Mouse (Mus musculus) liver, embryonic 15.5 days (tissue): Measurements from ENCODE around the gene Gm20695. TPM values are rescaled to one million over a fixed set of nuclear protein-coding genes. Genes with fewer than 3 reads are reported as not detected.
A peak's percentile ranks its signal among the peaks of the same experiment; 100 is the strongest.

Experiments
- ATAC-seq: fragments of 200-750 bp; cut with Nextera tagmentation; 2 replicates; pipeline ENCODE4 v1.8.0; 2017; ENCODE audit warnings: moderate number of reproducible peaks, mild to moderate bottlenecking, moderate library complexity; ENCODE audit not compliant: insufficient read depth
- H3K27ac ChIP-seq: fragments of 300-500 bp; sonication (generic); replicated peaks from 2 replicates; pipeline ENCODE4 v1.5.1; 2015; ENCODE audit warnings: mild to moderate bottlenecking, inconsistent platforms
- H3K27me3 ChIP-seq: fragments of 300-500 bp; sonication (generic); 2 replicates; pipeline ENCODE4 v1.6.1; 2015; ENCODE audit warnings: mild to moderate bottlenecking, inconsistent platforms
- H3K36me3 ChIP-seq: fragments of 300-500 bp; sonication (generic); replicated peaks from 2 replicates; pipeline ENCODE4 v1.6.1; 2015; ENCODE audit warnings: moderate library complexity, mild to moderate bottlenecking, inconsistent platforms
- H3K4me1 ChIP-seq: fragments of 300-500 bp; sonication (generic); replicated peaks from 2 replicates; pipeline ENCODE4 v1.6.1; 2015; ENCODE audit warnings: inconsistent platforms
- H3K4me2 ChIP-seq: fragments of 300-500 bp; sonication (generic); 2 replicates; pipeline ENCODE4 v1.6.1; 2015; ENCODE audit warnings: moderate library complexity, mild to moderate bottlenecking, inconsistent platforms
- H3K4me3 ChIP-seq: fragments of 300-500 bp; sonication (generic); replicated peaks from 2 replicates; pipeline ENCODE4 v1.5.1; 2015; ENCODE audit warnings: mild to moderate bottlenecking, inconsistent platforms
- H3K9ac ChIP-seq: fragments of 300-500 bp; sonication (generic); 2 replicates; pipeline ENCODE4 v1.6.1; 2015; ENCODE audit warnings: moderate library complexity, mild to moderate bottlenecking, inconsistent platforms
- H3K9me3 ChIP-seq: fragments of 300-500 bp; sonication (generic); replicated peaks from 2 replicates; pipeline ENCODE4 v1.6.1; 2016; ENCODE audit warnings: inconsistent platforms
- WGBS: fragments of 180-500 bp; shearing (Covaris S2); methylation state at CpG from one replicate; pipeline ENCODE4 v1.1.7; 2015; ENCODE audit warnings: mixed read lengths; ENCODE audit not compliant: insufficient replicate concordance; 5-methylcytosine and 5-hydroxymethylcytosine counted together
- polyA plus RNA-seq: library from polyadenylated mRNA; unstranded; fragments of >200 nt; fragmentation: Nextera tagmentation; extraction: Ambion mirVana; gene quantifications from 2 replicates; pipeline ENCODE4 v1.2.1, GENCODE M21; 2015

Gm20695 gene
- polyA plus RNA-seq, 1 experiment from 2014 or later: 0.46 TPM

DNA sequence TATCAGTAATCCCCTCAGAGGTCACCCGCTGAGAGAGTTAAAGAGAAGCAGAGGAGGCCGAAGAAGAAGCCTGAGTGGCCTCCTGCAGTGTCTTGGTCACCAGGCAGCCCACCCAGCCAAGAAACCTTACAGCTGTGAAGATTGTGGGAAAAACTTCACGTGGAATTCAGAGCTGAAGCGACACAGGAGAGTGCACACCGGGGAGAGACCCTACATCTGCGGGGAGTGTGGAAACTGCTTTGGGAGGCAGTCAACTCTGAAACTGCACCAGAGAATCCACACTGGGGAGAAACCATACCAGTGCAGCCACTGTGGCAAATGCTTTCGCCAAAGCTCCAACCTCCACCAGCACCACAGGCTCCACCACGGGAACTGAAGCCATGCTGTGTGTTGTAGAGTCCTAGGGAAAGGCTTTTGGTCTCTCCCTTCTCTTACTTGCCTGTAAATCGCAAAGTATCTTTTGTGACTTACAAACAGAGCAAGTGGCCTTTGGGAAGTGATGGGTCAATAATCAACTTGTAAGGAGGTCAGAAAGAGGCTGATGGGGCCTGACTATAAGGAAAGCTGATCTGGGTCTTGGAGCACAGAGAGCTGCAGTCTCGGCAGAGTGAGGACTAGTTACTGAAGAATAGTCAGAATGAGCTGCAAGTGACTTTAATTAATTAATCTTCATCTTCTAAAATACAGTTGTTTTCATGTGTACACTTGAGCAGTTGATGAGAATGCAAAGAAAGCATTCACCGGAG is 29.8 kb upstream of the Gm20695 start:
- 66% methylated on average over 11 of the region's 11 CpGs for WGBS

DNA sequence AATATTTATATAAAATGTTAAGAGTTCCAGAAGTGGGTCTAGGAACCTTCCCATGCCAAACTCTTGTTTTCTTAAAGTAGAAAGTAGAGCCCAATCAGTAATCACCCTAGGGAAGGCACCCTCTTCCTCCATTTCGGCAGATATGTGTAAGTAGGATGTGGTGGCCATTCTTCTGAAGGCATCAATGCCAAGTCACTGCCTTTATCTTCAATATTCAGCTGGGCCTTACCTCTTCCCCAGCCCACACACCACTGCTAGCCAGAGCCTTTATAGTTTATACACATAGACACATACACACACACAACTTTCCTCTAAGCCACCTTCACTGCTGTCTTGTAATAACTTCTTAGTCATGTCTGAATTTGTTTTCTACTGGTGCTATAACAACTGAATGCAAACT is 28.7 kb upstream of the Gm20695 start:
- Histone ChIP-seq H3K4me1 (peaks cover 7% of the 10 kb centered on the region), H3K4me2 (no peak overlapping the region), H3K27ac (no peak overlapping the region), H3K27me3 (no peaks in the 10 kb centered on the region), H3K9me3 (no peaks in the 10 kb centered on the region), H3K4me3 (no peak overlapping the region), H3K36me3 (no peaks in the 10 kb centered on the region), H3K9ac (no peak overlapping the region)
- no peak for ATAC-seq
- WGBS: 25% methylated on average over 1 of the region's 1 CpGs

More for the DNA sequence above, 29.8 kb upstream of the Gm20695 start:
- no peak overlapping the region for H3K9ac ChIP-seq
- no peak for ATAC-seq
- no peak overlapping the region for H3K27ac ChIP-seq
- H3K27me3 ChIP-seq: no peaks in the 10 kb centered on the region
- H3K4me3 ChIP-seq: no peak overlapping the region
- H3K9me3 ChIP-seq: no peaks in the 10 kb centered on the region
- H3K36me3 ChIP-seq: no peaks in the 10 kb centered on the region
- peaks cover 7% of the 10 kb centered on the region for H3K4me1 ChIP-seq
- no peak overlapping the region for H3K4me2 ChIP-seq

DNA sequence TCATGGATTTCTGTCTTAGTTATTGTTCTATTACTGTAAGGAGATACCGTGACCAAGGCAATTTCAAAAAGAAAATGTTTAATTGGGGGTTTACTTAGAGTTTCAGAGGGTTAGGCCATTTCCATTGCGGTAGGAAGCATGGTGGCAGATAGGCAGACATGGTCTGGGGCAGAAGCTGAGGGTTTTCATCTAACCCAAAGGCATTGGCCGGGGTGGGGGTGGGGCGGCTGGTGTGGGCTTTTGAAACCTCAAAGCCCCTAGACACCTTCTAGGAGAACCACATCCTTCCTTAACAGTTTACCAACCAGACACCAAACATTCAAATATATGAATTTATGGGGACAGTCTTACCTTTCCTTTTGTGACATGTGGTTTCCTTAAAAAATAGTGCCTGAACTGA is 25.2 kb upstream of the Gm20695 start:
- H3K36me3 ChIP-seq: 0 out of 2 replicates have a peak, but pooled peaks cover 16% of the 10 kb centered on the region
- H3K4me3 ChIP-seq: no peak overlapping the region
- WGBS: 32% methylated on average over 4 of the region's 4 CpGs
- no peaks in the 10 kb centered on the region for H3K4me1 ChIP-seq
- no peak for ATAC-seq
- no peaks in the 10 kb centered on the region for H3K9me3 ChIP-seq
- H3K27me3 ChIP-seq: no peaks in the 10 kb centered on the region
- no peak overlapping the region for H3K4me2 ChIP-seq
- no peak overlapping the region for H3K27ac ChIP-seq
- H3K9ac ChIP-seq: no peak overlapping the region

DNA sequence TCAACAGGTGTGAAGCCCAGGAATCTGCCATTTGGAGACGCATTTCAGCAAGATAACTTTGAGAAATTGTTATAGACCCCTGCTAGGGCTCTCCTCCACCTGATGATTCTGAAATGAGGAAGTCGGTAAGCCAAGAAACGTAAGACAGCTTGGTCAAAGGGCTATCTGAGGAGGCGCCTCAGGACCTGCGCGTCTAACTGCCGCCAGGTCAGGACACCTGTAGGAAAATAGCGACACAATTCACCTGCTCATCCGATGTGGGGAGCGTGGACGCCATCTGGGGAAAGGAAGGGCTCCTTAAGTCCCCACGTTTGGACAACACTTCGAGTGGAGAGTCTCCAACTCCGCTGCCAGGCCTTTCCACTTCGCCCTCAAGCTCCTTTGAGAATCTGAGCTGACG is 12.6 kb upstream of the Gm20695 start:
- peak overlapping the region; percentile 89 for H3K4me2 ChIP-seq
- H3K27me3 ChIP-seq: no peaks in the 10 kb centered on the region
- 0 out of 2 replicates have a peak, but pooled peaks have one; percentile 10 for ATAC-seq
- WGBS: 1% methylated on average over 16 of the region's 16 CpGs
- peaks cover 23% of the 10 kb centered on the region for H3K36me3 ChIP-seq
- H3K4me3 ChIP-seq: peak overlapping the region; percentile 64
- H3K27ac ChIP-seq: peak overlapping the region; percentile 26; the same call in 1 of the 2 replicates
- peak overlapping the region; percentile 54 for H3K9ac ChIP-seq
- peaks cover 27% of the 10 kb centered on the region for H3K4me1 ChIP-seq
- no peaks in the 10 kb centered on the region for H3K9me3 ChIP-seq

DNA sequence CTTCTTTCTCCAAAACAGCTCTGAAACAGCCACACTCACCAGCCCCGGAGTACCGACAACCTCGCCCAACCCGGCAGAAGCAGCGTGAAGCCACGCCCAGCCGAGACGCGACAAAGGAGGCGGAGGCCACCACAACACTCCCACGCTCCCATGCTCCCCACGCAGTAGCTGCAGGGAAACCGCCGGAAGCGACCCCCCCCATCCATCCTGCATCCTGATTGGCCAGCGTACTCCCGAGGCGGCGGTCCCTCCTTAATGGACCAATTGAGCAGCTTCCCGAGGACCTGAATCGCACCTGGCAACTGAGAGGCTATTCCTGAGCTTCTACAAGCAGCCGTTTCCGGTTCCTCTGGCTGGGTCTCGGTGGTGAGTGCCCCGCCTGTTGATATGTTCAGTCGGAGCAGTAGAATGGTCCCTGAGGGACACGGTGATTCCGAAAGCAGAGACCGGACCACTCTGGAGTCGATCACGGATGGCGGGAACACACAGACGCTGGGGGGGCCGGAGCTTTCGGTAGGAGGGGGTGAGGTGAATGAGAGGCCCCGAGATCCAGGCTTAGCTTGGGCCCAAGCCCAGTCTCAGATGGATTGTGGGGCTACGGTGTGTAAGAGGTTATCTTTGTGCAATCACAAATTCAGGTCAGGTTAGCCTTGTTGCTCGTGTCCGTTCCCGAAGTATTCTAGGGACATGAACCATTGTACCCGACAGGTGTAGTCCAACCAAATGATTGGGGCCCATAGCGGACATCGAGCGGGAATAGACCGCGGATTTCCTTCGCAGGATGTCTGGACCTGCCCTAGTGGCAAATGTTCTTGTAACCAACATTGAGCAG is 12.0 kb upstream of the Gm20695 start, which contains the start of gene Naa60:
Gene Naa60 (plus strand): TSS at position 160 of the 832 bp plus-strand sequence.
- Histone ChIP-seq H3K4me3 (peak within 1 kb of the TSS; percentile 64), H3K4me1 (peaks cover 27% of the 10 kb centered on the region), H3K27me3 (no peaks in the 10 kb centered on the region), H3K9ac (peak within 1 kb of the TSS; percentile 54), H3K4me2 (peak within 1 kb of the TSS; percentile 89), H3K36me3 (peaks cover 25% of the 10 kb centered on the region), H3K9me3 (no peaks in the 10 kb centered on the region), H3K27ac (peak within 1 kb of the TSS; percentile 26)
- WGBS: 6% methylated on average over 47 of the region's 47 CpGs
- peak; percentile 89 for ATAC-seq

DNA sequence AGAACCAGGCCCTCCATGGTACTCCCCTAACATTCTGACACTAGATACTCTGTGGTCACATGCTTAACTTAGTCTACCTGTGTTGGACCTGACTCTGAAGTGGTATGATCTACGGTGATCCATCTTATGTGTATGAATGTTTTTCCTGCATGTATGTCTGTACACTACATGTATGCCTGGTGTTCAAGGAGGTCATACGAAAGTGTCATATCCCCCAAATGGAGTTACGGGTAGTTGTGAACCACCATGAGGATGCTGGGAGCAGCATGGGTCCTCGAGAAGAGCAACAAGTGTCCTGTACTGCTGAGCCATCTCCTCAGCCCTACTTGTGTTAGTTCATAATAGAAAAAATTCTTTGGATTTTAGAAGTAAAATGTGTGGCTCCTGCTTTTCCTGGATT is 8.1 kb upstream of the Gm20695 start:
- 82% methylated on average over 4 of the region's 4 CpGs for WGBS
- H3K4me3 ChIP-seq: no peak overlapping the region
- no peak overlapping the region for H3K4me2 ChIP-seq
- peaks cover 20% of the 10 kb centered on the region for H3K4me1 ChIP-seq
- H3K27ac ChIP-seq: no peak overlapping the region
- no peak for ATAC-seq
- H3K9me3 ChIP-seq: no peaks in the 10 kb centered on the region
- no peaks in the 10 kb centered on the region for H3K27me3 ChIP-seq
- peaks cover 14% of the 10 kb centered on the region; the same call in 1 of the 2 replicates for H3K36me3 ChIP-seq
- no peak overlapping the region for H3K9ac ChIP-seq

DNA sequence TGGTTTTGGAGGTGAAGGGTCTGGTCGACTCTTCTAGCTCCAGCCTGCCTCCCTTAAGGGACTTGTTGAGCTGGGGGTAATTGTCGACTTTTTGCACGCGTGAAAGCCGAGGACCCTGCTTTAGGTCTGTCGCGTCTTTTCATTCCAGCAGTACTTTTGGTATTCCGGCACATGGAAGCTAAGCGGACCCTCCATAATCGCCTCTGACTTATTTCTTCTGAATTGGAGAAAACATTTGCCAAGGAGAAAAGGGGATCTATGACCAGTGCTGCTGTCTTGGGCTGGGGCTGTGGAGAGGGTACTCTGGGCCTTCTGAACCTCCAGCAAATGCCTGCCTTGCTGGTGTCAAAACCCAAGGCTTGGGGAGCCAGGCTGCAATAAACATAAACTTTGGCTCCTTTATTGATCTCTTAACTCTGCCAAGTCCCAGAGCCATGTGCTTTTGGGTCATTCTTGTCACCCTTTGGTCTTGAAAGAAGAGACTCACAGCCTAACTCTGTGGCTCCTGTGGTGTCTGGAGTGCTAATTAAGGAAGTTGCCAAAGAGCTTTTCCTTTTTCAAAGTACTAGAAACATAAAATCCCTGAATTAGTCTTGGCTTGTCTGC is 720 bp downstream of the Gm20695 start:
- Histone ChIP-seq H3K4me3 (peak overlapping the region; percentile 97), H3K36me3 (0 out of 2 replicates have a peak, but pooled peaks cover 7% of the 10 kb centered on the region), H3K27ac (peak overlapping the region; percentile 88), H3K4me1 (peaks cover 27% of the 10 kb centered on the region), H3K9me3 (no peaks in the 10 kb centered on the region), H3K4me2 (peak overlapping the region; percentile 89), H3K9ac (peak overlapping the region; percentile 96), H3K27me3 (no peaks in the 10 kb centered on the region)
- 3% methylated on average over 10 of the region's 10 CpGs for WGBS
- ATAC-seq: no peak

DNA sequence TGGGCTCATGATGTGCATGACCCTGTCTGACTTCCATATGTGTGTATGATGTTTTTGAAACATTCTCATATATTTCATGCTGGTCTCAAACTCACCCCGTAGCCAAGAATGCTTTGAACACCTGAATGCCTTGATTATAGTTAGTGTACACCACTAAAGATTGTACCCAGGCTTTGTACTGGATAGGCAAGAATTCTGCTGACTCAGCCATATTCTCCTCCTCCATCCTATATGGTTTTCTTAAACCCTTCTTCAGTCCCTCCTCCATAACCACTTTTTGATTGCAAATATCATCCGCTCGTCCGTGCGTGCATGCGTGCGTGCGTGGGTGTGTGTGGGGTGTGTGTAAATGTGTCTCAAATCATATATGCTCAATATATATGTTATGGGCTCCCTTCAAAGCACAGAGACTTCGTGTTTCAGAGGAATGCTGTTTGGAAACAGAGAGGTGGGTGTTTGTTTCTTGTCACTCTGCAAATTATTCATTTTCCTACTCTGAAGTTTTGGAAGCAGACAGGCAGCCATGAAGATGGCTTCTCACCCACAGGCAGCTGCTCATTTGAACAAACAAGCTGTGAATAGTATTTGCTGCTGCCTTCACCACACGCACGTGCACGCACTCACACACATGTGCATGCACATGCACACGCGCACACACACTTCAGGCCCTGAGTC is 7.3 kb downstream of the Gm20695 start:
- Histone ChIP-seq H3K36me3 (peaks cover 3% of the 10 kb centered on the region; the same call in 1 of the 2 replicates), H3K9ac (no peak overlapping the region), H3K4me3 (no peak overlapping the region), H3K27me3 (no peaks in the 10 kb centered on the region), H3K9me3 (no peaks in the 10 kb centered on the region), H3K4me2 (no peak overlapping the region), H3K4me1 (peaks cover 26% of the 10 kb centered on the region), H3K27ac (no peak overlapping the region)
- WGBS: 88% methylated on average over 14 of the region's 14 CpGs
- no peak for ATAC-seq

DNA sequence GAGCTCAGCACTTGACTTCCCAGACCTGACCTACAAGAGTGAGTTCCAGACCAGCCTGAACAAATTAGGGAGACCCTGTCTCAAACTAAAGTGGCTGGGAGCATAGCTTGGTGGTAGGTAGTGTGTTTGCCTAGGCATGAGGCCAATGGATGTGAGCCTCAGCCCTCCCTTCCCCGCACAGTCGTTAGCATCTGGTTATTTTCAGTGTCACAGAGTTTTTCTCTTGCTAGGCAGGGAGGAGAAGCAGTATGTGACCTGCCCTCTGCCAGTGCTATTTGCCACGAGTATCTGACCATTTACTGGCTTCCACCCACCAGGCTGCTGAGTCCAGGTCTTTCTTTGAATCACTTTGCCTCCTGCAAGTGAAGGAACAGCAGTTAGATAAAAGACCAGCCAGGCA is 9.3 kb downstream of the Gm20695 start:
- no peak for ATAC-seq

DNA sequence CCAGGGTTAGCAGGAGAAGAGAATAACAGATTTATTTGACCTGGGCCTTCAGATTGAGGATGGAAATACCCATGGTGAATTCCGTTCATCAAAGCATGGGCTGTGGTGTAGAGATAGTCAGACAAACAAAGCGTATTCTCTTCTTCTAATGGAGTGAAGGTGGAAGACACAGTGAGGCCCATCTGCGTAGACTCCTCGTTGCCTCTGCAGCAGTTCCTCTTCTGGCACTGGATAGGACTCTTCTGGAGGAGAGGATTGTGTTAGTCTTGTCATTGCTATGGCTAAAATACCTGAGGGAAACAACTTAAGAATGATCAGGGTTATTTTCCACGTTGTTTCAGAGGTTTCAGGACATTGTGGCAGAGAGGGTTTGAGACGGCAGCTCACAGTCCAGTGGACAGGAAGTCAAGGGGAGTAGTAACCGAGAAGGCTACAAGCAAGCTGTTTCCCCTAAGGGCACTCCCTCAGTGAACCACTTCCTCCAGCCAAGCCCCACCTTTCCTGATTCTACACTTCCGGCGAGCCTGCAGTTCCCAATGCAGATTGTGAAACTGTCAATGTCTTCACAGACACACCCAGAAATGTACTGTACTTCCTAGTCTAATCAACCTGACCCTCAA is 10.8 kb downstream of the Gm20695 start:
- peak overlapping the region; percentile 2; the same call in 1 of the 2 replicates for H3K4me3 ChIP-seq
- peaks cover 22% of the 10 kb centered on the region for H3K4me1 ChIP-seq
- H3K9ac ChIP-seq: no peak overlapping the region
- H3K9me3 ChIP-seq: no peaks in the 10 kb centered on the region
- H3K4me2 ChIP-seq: peak overlapping the region; percentile 21
- H3K36me3 ChIP-seq: peaks cover 38% of the 10 kb centered on the region
- ATAC-seq: peak; percentile 60
- H3K27ac ChIP-seq: peak overlapping the region; percentile 35
- 18% methylated on average over 9 of the region's 9 CpGs for WGBS
- H3K27me3 ChIP-seq: no peaks in the 10 kb centered on the region

More for the DNA sequence above, 9.3 kb downstream of the Gm20695 start:
- H3K4me1 ChIP-seq: peaks cover 22% of the 10 kb centered on the region
- H3K9me3 ChIP-seq: no peaks in the 10 kb centered on the region
- peaks cover 23% of the 10 kb centered on the region for H3K36me3 ChIP-seq
- H3K27ac ChIP-seq: peak overlapping the region; percentile 19; the same call in 1 of the 2 replicates
- no peak overlapping the region for H3K4me3 ChIP-seq
- WGBS: 47% methylated on average over 3 of the region's 3 CpGs
- H3K4me2 ChIP-seq: no peak overlapping the region; the same call in 1 of the 2 replicates
- H3K9ac ChIP-seq: no peak overlapping the region
- H3K27me3 ChIP-seq: no peaks in the 10 kb centered on the region
